Mouse (Mus musculus) kidney, adult 2 months (tissue): Measurements from ENCODE around the gene Hist1h2bc.

ENCODE experiments used
- CTCF ChIP-seq: fragments of 200-500 bp; conservative IDR thresholded peaks from 2 replicates; pipeline ENCODE4 v1.5.1; 2011; ENCODE audit warnings: low read depth, mild to moderate bottlenecking, control low read depth, low read length, moderate library complexity, mixed read lengths; ENCODE audit not compliant: insufficient read depth, insufficient read length
- POLR2A ChIP-seq: fragments of 200-500 bp; IDR thresholded peaks from one replicate; pipeline ENCODE4 v1.6.1; 2011; ENCODE audit warnings: low read depth, low read length, control low read depth

DNA sequence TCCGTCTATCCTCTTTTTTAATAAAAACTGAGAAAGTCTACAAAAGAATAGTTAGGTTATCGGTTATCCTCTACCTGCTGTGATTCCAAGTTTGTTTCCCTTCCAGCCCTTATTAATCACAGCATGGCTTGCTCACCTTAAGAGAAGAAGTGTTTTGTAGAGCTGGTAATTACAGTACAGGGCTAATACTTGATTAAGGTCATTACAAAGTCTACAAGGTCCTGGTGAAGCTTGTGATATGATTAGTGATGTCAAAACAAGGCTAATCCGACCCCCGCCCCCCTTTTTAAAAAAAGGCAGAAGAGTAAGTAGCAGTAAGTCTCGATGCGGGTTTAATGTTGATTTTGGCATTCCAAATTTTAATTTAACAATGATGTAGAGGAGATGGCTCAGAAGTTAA lies 15.0 kb downstream of the Hist1h2bc start:
- TF ChIP-seq POLR2A (no peak), CTCF (no peak)
